9 mouse cellular contexts compared by ENCODE assay signal in the genomic region with DNA sequence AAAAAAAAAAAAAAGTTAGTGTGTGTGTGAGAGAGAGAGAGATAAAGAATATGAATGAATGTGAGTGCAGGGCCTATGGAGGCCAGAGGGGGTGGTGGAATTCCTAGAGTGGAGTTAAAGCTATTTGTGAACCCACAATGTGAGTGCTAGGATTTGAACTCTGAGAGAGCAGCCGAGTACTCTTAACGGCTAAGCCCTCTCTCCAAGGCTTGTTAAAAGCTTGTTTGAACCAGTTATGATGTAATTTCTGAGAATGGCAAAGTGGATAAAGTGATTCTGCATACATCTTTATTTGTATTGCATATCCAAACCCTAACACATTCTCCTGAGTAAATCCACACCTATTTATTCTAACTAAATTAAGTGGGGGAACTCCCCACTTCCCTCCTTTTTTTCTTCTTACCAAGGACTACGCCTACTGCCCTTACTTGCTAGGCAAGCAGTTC. TPM values are rescaled to one million over a fixed set of nuclear protein-coding genes. Genes with fewer than 3 reads are reported as not detected.
DNase-seq lines count a peak whose midpoint lies in the region; ATAC-seq and TF ChIP-seq lines count a peak whose summit lies in the region.
"Had no signal": no experiment of that assay in that cellular context is flagged by ENCODE, and none has a peak within 500 bp of the region (broad histone marks: within the 10 kb centered on the region; RNA-seq: fewer than 3 reads in every experiment).

No protein-coding gene starts in this region.

- peaks cover 6% of the 10 kb centered on the region for H3K27me3 ChIP-seq in forebrain, embryonic 15.5 days
- H3K27me3 ChIP-seq in liver, embryonic 15.5 days, result peaks cover 11% of the 10 kb centered on the region
- no peaks in the 10 kb centered on the region for H3K27me3 ChIP-seq in stomach, postnatal 0 days (ENCODE audit: control insufficient read depth, insufficient read depth, low read length)

- H3K27ac ChIP-seq in forebrain, embryonic 15.5 days (replicated peaks), result no peak overlapping the region
- peak overlapping the region; percentile 51; the same call in 1 of the 2 replicates for H3K27ac ChIP-seq in liver, embryonic 15.5 days (replicated peaks)
- peak overlapping the region; percentile 92 for H3K27ac ChIP-seq in stomach, postnatal 0 days (replicated peaks)

- no peak overlapping the region for H3K4me3 ChIP-seq in lung, adult 2 months (replicated peaks; ENCODE audit: extremely low read depth, low read depth, low read length)
- peak overlapping the region; percentile 94 for H3K4me3 ChIP-seq in forebrain, embryonic 15.5 days
- peak overlapping the region; percentile 72 for H3K4me3 ChIP-seq in liver, embryonic 15.5 days (replicated peaks)
- H3K4me3 ChIP-seq in stomach, postnatal 0 days (ENCODE audit: low read depth, low read length), result peak overlapping the region; percentile 86

- peak; percentile 55 for TF ChIP-seq EP300 in stomach, postnatal 0 days (optimal IDR thresholded peaks at IDR 0.05)

- no peak for TF ChIP-seq CTCF in lung, adult 2 months (IDR thresholded peaks at IDR 0.05; ENCODE audit: insufficient read depth, low read length)
- 0 out of 2 replicates have a peak, but pooled peaks have one; percentile 6 for TF ChIP-seq CTCF in stomach, postnatal 0 days (IDR thresholded peaks at IDR 0.05; ENCODE audit: low read depth)

- TF ChIP-seq POLR2A in lung, adult 2 months (IDR thresholded peaks at IDR 0.05; ENCODE audit: borderline replicate concordance, extremely low read depth, low read depth, low read length), result no peak

- H3K4me2 ChIP-seq in forebrain, embryonic 15.5 days (replicated peaks), result peak overlapping the region; percentile 61
- peak overlapping the region; percentile 78 for H3K4me2 ChIP-seq in liver, embryonic 15.5 days
- H3K4me2 ChIP-seq in stomach, postnatal 0 days (replicated peaks; ENCODE audit: low read depth), result peak overlapping the region; percentile 81

- no peaks in the 10 kb centered on the region for H3K9me3 ChIP-seq in forebrain, embryonic 15.5 days
- no peaks in the 10 kb centered on the region for H3K9me3 ChIP-seq in liver, embryonic 15.5 days (replicated peaks)
- H3K9me3 ChIP-seq in stomach, postnatal 0 days (ENCODE audit: control insufficient read depth, low read length), result no peaks in the 10 kb centered on the region

- ATAC-seq in forebrain, embryonic 15.5 days (replicated peaks), result no peak
- no peak for ATAC-seq in liver, embryonic 15.5 days (ENCODE audit: insufficient read depth)
- ATAC-seq in stomach, postnatal 0 days (ENCODE audit: low FRiP score, low TSS enrichment), result peak; percentile 84
- ATAC-seq in megakaryocyte-erythroid progenitor cell, adult 5-6 weeks (replicated peaks; ENCODE audit: low FRiP score, low TSS enrichment, poor library complexity, severe bottlenecking), result no peak

- peak overlapping the region; percentile 91 for H3K9ac ChIP-seq in forebrain, embryonic 15.5 days (replicated peaks)
- peak overlapping the region; percentile 79 for H3K9ac ChIP-seq in liver, embryonic 15.5 days
- H3K9ac ChIP-seq in stomach, postnatal 0 days (ENCODE audit: low read length), result peak overlapping the region; percentile 97

- H3K4me1 ChIP-seq in lung, adult 2 months (ENCODE audit: control insufficient read depth, insufficient read depth, low read length), result peaks cover 3% of the 10 kb centered on the region
- peaks cover 28% of the 10 kb centered on the region for H3K4me1 ChIP-seq in forebrain, embryonic 15.5 days
- H3K4me1 ChIP-seq in liver, embryonic 15.5 days (replicated peaks), result peaks cover 43% of the 10 kb centered on the region
- H3K4me1 ChIP-seq in stomach, postnatal 0 days (replicated peaks; ENCODE audit: control insufficient read depth, insufficient read depth), result 0 out of 2 replicates have a peak, but pooled peaks cover 3% of the 10 kb centered on the region

- 47% methylated on average over 3 of the region's 3 CpGs for WGBS in lung, adult 2 months
- 66% methylated on average over 3 of the region's 3 CpGs for WGBS in forebrain, embryonic 15.5 days
- 44% methylated on average over 3 of the region's 3 CpGs for WGBS in liver, embryonic 15.5 days (ENCODE audit: insufficient replicate concordance)
- WGBS in stomach, postnatal 0 days, result 36% methylated on average over 3 of the region's 3 CpGs

- H3K36me3 ChIP-seq in forebrain, embryonic 15.5 days, result peaks cover 3% of the 10 kb centered on the region; the same call in 1 of the 2 replicates
- no peaks in the 10 kb centered on the region for H3K36me3 ChIP-seq in liver, embryonic 15.5 days (replicated peaks)
- H3K36me3 ChIP-seq in stomach, postnatal 0 days (ENCODE audit: control insufficient read depth, insufficient read depth, low read length), result no peaks in the 10 kb centered on the region

- DNase-seq in lung, adult 18-20 months, result peak; percentile 50 to 59
- no peak for DNase-seq in lung, adult 2 months
- DNase-seq in stomach, postnatal 0 days (ENCODE audit: low spot score), result no peak
- no peak for DNase-seq in Muller cell, postnatal 12 days (ENCODE audit: inconsistent ontology term)
- no peak for DNase-seq in urinary bladder, postnatal 25 days (ENCODE audit: low spot score)
- DNase-seq: kidney, postnatal 14 days had no signal

RNA-seq across cellular contexts. Expression of a gene that starts 1.0 kb away (rescaled TPM):
- 4.4 and 7.2 TPM in 2 replicates for polyA plus RNA-seq in lung, adult 2 months (2012; rRNA removed)
- 44.4 and 46.0 TPM in 2 replicates for polyA plus RNA-seq in forebrain, embryonic 15.5 days (2015; fragmentation: Nextera tagmentation; extraction: Ambion mirVana)
- polyA plus RNA-seq in liver, embryonic 15.5 days (2015; fragmentation: Nextera tagmentation; extraction: Ambion mirVana), result 18.9 and 23.4 TPM in 2 replicates
- 105 TPM in 2 replicates for polyA plus RNA-seq in stomach, postnatal 0 days (2015; fragmentation: Nextera tagmentation; extraction: Ambion mirVana)
- total RNA-seq in megakaryocyte-erythroid progenitor cell, adult 5-6 weeks (2014; fragmentation: Nextera tagmentation), result 54.9 and 55.0 TPM in 2 replicates
- total RNA-seq in megakaryocyte-erythroid progenitor cell, adult 5-6 weeks (2017), result 101 and 103 TPM in 2 replicates

RNA-seq across cellular contexts. Expression of a gene that starts 8.1 kb away (rescaled TPM):
- polyA plus RNA-seq in lung, adult 2 months (2012; rRNA removed), result 15.1 and 36.7 TPM in 2 replicates
- 1.6 and 2.2 TPM in 2 replicates for polyA plus RNA-seq in forebrain, embryonic 15.5 days (2015; fragmentation: Nextera tagmentation; extraction: Ambion mirVana)
- polyA plus RNA-seq in liver, embryonic 15.5 days (2015; fragmentation: Nextera tagmentation; extraction: Ambion mirVana), result 1.9 and 2.1 TPM in 2 replicates
- 7.4 and 9.0 TPM in 2 replicates for polyA plus RNA-seq in stomach, postnatal 0 days (2015; fragmentation: Nextera tagmentation; extraction: Ambion mirVana)
- total RNA-seq in megakaryocyte-erythroid progenitor cell, adult 5-6 weeks (2014; fragmentation: Nextera tagmentation), result 3.3 and 5.3 TPM in 2 replicates
- total RNA-seq in megakaryocyte-erythroid progenitor cell, adult 5-6 weeks (2017), result 0.42 and 4.1 TPM in 2 replicates

RNA-seq across cellular contexts. Expression of a gene that starts 22.1 kb away (rescaled TPM):
- 8.1 and 11.5 TPM in 2 replicates for polyA plus RNA-seq in lung, adult 2 months (2012; rRNA removed)
- 132 and 133 TPM in 2 replicates for polyA plus RNA-seq in forebrain, embryonic 15.5 days (2015; fragmentation: Nextera tagmentation; extraction: Ambion mirVana)
- 53.9 and 58.2 TPM in 2 replicates for polyA plus RNA-seq in liver, embryonic 15.5 days (2015; fragmentation: Nextera tagmentation; extraction: Ambion mirVana)
- 58.7 and 63.5 TPM in 2 replicates for polyA plus RNA-seq in stomach, postnatal 0 days (2015; fragmentation: Nextera tagmentation; extraction: Ambion mirVana)
- 99.2 and 101 TPM in 2 replicates for total RNA-seq in megakaryocyte-erythroid progenitor cell, adult 5-6 weeks (2014; fragmentation: Nextera tagmentation)
- total RNA-seq in megakaryocyte-erythroid progenitor cell, adult 5-6 weeks (2017), result 208 and 222 TPM in 2 replicates

RNA-seq across cellular contexts. Expression of a gene that starts 35.8 kb away (rescaled TPM):
- 0.16 and 0.22 TPM in 2 replicates for polyA plus RNA-seq in lung, adult 2 months (2012; rRNA removed)
- polyA plus RNA-seq in forebrain, embryonic 15.5 days (2015; fragmentation: Nextera tagmentation; extraction: Ambion mirVana), result 21.5 and 21.8 TPM in 2 replicates
- not detected in 2 replicates for polyA plus RNA-seq in liver, embryonic 15.5 days (2015; fragmentation: Nextera tagmentation; extraction: Ambion mirVana)
- polyA plus RNA-seq in stomach, postnatal 0 days (2015; fragmentation: Nextera tagmentation; extraction: Ambion mirVana), result 0.13 TPM in 2 replicates
- not detected in 2 replicates for total RNA-seq in megakaryocyte-erythroid progenitor cell, adult 5-6 weeks (2014; fragmentation: Nextera tagmentation)
- total RNA-seq in megakaryocyte-erythroid progenitor cell, adult 5-6 weeks (2017), result 0.23 TPM in 1 of 2 replicates, not detected in the other

RNA-seq across cellular contexts. Expression of a gene that starts 49.2 kb away (rescaled TPM):
- polyA plus RNA-seq in lung, adult 2 months (2012; rRNA removed), result 62.1 and 93.3 TPM in 2 replicates
- polyA plus RNA-seq in forebrain, embryonic 15.5 days (2015; fragmentation: Nextera tagmentation; extraction: Ambion mirVana), result 22.6 and 25.2 TPM in 2 replicates
- polyA plus RNA-seq in liver, embryonic 15.5 days (2015; fragmentation: Nextera tagmentation; extraction: Ambion mirVana), result 38.1 and 38.3 TPM in 2 replicates
- polyA plus RNA-seq in stomach, postnatal 0 days (2015; fragmentation: Nextera tagmentation; extraction: Ambion mirVana), result 23.5 and 24.8 TPM in 2 replicates
- 77.5 and 89.7 TPM in 2 replicates for total RNA-seq in megakaryocyte-erythroid progenitor cell, adult 5-6 weeks (2014; fragmentation: Nextera tagmentation)
- total RNA-seq in megakaryocyte-erythroid progenitor cell, adult 5-6 weeks (2017), result 43.6 and 56.5 TPM in 2 replicates

Comparison
In these comparisons a context has a peak if more than half of its experiments do, and no peak if none do; other contexts are left out.
1. DNase-seq: peak in lung, adult 18-20 months (2 of 2); none in lung, adult 2 months (single experiment), stomach, postnatal 0 days (single experiment), Muller cell, postnatal 12 days (single experiment) and urinary bladder, postnatal 25 days (single experiment).
2. Peak in every context shown above with its lines, with median percentiles within 50 percentile points of each other: H3K4me2 ChIP-seq and H3K9ac ChIP-seq.